In the genomic region with DNA sequence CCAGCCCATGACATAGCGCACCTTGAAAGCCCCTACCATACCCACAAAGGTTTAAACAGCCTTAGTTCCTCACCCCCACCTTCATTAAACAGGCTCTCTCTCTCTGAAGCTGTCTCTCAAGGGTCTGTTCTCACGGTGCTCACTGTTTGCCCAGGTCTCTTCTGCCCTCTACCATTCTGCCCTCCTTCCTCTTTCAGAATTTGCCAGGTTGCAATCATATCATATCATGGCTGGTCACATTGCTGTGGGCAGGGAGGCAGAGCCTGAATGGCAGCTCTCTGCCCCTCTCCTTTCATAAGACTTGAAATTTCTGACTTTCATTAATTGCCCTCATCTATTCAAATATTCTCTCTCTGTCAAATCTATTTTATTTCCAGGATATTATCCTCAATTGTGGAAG, we compare ENCODE assay signal across 16 mouse cellular contexts. TPM values are rescaled to one million over a fixed set of nuclear protein-coding genes. Genes with fewer than 3 reads are reported as not detected.
"Had no signal": no experiment of that assay in that cellular context is flagged by ENCODE, and none has a peak within 500 bp of the region (broad histone marks: within the 10 kb centered on the region; RNA-seq: fewer than 3 reads in every experiment).

No protein-coding gene starts in this region.

- H3K9me3 ChIP-seq: neural tube, embryonic 15.5 days; stomach, embryonic 15.5 days had no signal

- H3K27ac ChIP-seq: neural tube, embryonic 15.5 days; stomach, embryonic 15.5 days; stomach, postnatal 0 days had no signal

- H3K9ac ChIP-seq: neural tube, embryonic 15.5 days; stomach, embryonic 15.5 days had no signal

- DNase-seq: retina, postnatal 1 day; right cerebral cortex, adult 18-20 months; right cerebral cortex, postnatal 14 days; right cerebral cortex, postnatal 25 days; right cerebral cortex, postnatal 4 days; spleen, adult 18-20 months; thymus, adult 18-20 months; thymus, adult 2 months; thymus, postnatal 14 days; thymus, postnatal 25 days; thymus, postnatal 36 days; thymus, postnatal 4 days had no signal

- H3K27me3 ChIP-seq: neural tube, embryonic 15.5 days; stomach, embryonic 15.5 days had no signal

- H3K36me3 ChIP-seq: neural tube, embryonic 15.5 days; stomach, embryonic 15.5 days had no signal

- H3K4me1 ChIP-seq: neural tube, embryonic 15.5 days; stomach, embryonic 15.5 days had no signal

- H3K4me2 ChIP-seq: neural tube, embryonic 15.5 days; stomach, embryonic 15.5 days had no signal

- H3K4me3 ChIP-seq: neural tube, embryonic 15.5 days; stomach, embryonic 15.5 days had no signal

RNA-seq across cellular contexts. Expression of a gene that starts 51.8 kb away (rescaled TPM):
- total RNA-seq: neutrophil, adult 5-6 weeks had no signal
